Mouse (Mus musculus) cerebellum, adult 2 months (tissue): ENCODE results near the gene Tmem87b.

Source experiments
- CTCF ChIP-seq: fragments of 200-500 bp; IDR thresholded peaks from 2 replicates; pipeline ENCODE4 v1.5.1; 2011; ENCODE audit warnings: low read depth, mild to moderate bottlenecking, control low read depth, low read length, moderate library complexity, borderline replicate concordance; ENCODE audit not compliant: insufficient read depth
- POLR2A ChIP-seq: fragments of 200-500 bp; IDR thresholded peaks from 2 replicates; pipeline ENCODE4 v1.6.1; 2011; ENCODE audit warnings: low read length, control low read depth, borderline replicate concordance; ENCODE audit not compliant: insufficient read depth

DNA sequence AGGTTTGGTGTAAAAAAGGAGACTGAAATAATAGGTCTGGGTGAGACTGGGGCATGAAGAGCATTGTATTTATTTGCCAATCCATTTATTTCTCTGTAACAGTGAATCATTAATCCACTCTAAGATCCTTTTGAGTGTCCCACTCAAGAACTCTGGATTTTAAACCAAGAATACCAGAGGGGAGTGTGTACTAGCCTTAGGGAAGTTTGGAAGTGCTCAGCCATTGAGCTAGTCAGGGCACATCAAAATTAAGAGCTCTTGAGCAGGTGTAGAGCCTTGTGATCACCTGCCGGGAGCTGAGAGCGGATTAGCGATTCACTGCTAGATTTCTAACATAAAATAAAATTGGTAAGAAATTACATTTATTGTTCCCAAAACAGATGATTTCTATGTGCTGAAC, 20.7 kb downstream of the Tmem87b start:
- TF ChIP-seq POLR2A (no peak), CTCF (no peak)
